Mouse (Mus musculus) urinary bladder, adult 18-20 months (tissue): ENCODE results near the gene Lpar2.

Experiments
- DNase-seq, 2 experiments: peaks; one replicate each; pipeline ENCODE4 v3.0.0; 2022; ENCODE audit warnings: low spot score in 2 of 2, mixed read lengths in 2 of 2

Gene Lpar2

GRCm38 (mm10) chr8:69867696-69868326 is 45.6 kb downstream of the Lpar2 start:
- no peak for DNase-seq

- DNase-seq, result no peak
These were observed 48.0 kb downstream of the Lpar2 start for GRCm38 (mm10) chr8:69870003-69870765.

DNA sequence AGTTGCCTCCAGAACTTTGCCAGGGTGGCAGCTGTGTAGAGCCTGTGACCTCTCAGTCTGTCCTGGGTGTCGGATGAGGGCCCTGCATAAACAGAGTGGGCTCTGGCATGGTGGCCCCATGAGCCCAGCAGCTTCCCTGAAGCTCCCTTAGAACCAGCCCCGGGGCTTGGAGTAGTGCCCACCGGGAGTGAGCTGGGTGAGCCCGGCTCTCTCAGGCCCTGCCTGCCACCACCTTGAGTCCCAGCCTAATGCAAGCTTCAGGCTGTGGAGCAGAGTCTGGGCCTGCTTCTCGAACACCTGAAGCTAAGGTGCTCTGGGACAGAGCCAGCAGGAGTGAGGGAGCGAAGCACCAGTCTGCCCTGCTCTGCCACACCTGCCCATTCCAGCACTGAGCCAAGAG is 48.7 kb downstream of the Lpar2 start:
- no peak for DNase-seq

GRCm38 (mm10) chr8:69874155-69874554 is 51.9 kb downstream of the Lpar2 start:
- peak in 1 of 2 experiments; percentile 68 for DNase-seq

GRCm38 (mm10) chr8:69874654-69875053 is 52.4 kb downstream of the Lpar2 start:
- DNase-seq, result no peak

DNA sequence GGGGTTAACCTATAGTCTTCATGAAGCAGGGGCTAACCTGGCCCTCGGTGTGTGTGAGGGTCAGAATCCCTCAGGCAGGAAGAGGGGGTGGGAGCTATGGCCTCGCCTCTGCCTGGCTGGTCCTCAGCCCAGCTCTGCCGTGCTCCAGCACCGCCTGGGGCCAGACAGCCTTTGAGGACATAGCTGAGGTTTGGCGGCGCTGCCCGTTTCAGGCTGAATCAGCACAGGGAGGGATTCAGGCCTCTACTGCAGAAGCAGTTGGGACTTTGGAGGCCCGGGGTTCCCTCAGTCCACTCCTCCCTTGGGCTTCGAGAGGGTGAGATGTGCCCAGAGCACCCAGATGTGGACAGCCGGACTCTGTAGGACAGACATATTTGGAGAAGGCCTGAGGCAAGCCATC is 53.9 kb downstream of the Lpar2 start:
- no peak for DNase-seq

- DNase-seq, result no peak
These were observed 54.7 kb downstream of the Lpar2 start for GRCm38 (mm10) chr8:69876967-69877366.

- DNase-seq, result no peak
These were observed 55.2 kb downstream of the Lpar2 start for GRCm38 (mm10) chr8:69877396-69877795.

DNA sequence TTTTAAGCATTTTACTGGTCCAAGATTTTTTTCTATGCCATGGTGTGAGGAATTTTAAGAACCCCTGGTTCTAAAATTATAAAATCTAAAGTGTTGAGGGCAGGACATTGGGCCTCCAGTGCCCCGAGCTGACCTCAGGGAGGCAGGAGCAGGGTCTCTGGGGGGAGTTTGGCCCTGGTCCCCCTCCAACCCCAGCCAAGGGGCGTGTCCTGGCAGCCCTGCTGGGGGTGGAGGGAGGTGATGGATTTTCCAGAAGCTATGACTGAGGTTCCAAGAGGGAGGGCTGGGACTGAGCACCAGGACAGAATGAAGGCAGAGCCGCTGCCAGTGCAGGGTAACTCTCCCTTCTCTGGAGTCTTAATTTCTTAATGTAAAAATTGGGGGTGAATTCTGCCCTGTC is 55.8 kb downstream of the Lpar2 start:
- DNase-seq, result no peak

- DNase-seq, result no peak
These were observed 57.4 kb downstream of the Lpar2 start for GRCm38 (mm10) chr8:69879678-69880077.
